Mouse (Mus musculus): ENCODE data around the gene Ikzf4.
"Not testable (repeated sequence)": the region's sequence is repeated elsewhere in the genome, so short reads cannot be mapped to it uniquely, and the experiment has no call there.

DNA sequence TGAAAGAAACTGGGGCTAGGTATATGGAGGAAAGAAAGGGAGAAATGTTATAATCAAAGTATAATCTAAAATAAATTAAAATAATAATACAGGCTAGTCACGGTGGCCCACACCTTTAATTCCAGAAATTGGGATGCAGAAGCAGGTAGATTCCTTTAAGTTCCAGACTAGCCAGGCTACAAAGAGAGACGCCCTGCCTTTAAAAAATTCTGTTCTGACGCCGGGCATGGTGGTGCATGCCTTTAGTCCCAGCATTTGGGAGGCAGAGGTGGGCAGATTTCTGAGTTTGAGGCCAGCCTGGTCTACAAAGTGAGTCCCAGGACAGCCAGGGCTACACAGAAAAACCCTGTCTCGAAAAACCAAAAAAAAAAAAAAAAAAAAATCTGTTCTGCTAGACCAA, 15.5 kb downstream of the Ikzf4 start:
- not testable (repeated sequence) for TF ChIP-seq MYOG (IDR thresholded peaks at IDR 0.05; ENCODE audit: control insufficient read depth in 1 of 3, insufficient read depth in 1 of 3, insufficient read length in 2 of 3, low read depth in 2 of 3); POLR2A (IDR thresholded peaks at IDR 0.05; ENCODE audit: insufficient read length, low read depth); USF1 (IDR thresholded peaks at IDR 0.05; ENCODE audit: low read depth); MYOD1 (IDR thresholded peaks at IDR 0.05; ENCODE audit: control insufficient read depth in 1 of 3, insufficient read length in 2 of 3, low read depth in 2 of 3); SRF (IDR thresholded peaks at IDR 0.05; ENCODE audit: control insufficient read depth, insufficient read length, low read depth); REST (IDR thresholded peaks at IDR 0.05; ENCODE audit: insufficient read depth, insufficient read length); TCF3 (IDR thresholded peaks at IDR 0.05; ENCODE audit: insufficient read length, low read depth); TCF12 (IDR thresholded peaks at IDR 0.05; ENCODE audit: insufficient read depth, poor library complexity, severe bottlenecking)

Data from myocyte (in vitro differentiated cells).